ENCODE assay signal across 9 mouse cellular contexts in genomic region chr5:113490467-113491260, GRCm38 (mm10). TPM values are rescaled to one million over a fixed set of nuclear protein-coding genes. Genes with fewer than 3 reads are reported as not detected.
DNase-seq lines count a peak whose midpoint lies in the region; ATAC-seq and TF ChIP-seq lines count a peak whose summit lies in the region.
"Had no signal": no experiment of that assay in that cellular context is flagged by ENCODE, and none has a peak within 500 bp of the region (broad histone marks: within the 10 kb centered on the region; RNA-seq: fewer than 3 reads in every experiment).

No protein-coding gene starts in this region.

- no peaks in the 10 kb centered on the region for H3K9me3 ChIP-seq in lung, embryonic 14.5 days (ENCODE audit: low read depth, low read length)
- H3K9me3 ChIP-seq in lung, postnatal 0 days (ENCODE audit: low read length), result no peaks in the 10 kb centered on the region

- H3K27ac ChIP-seq in lung, embryonic 14.5 days (ENCODE audit: low read depth), result peak overlapping the region; percentile 58; the same call in 1 of the 2 replicates
- H3K27ac ChIP-seq in lung, postnatal 0 days (ENCODE audit: low read length), result no peak overlapping the region
- H3K27ac ChIP-seq: macrophage had no signal

- H3K27me3 ChIP-seq in lung, embryonic 14.5 days (ENCODE audit: insufficient read depth, low read length), result peaks cover 22% of the 10 kb centered on the region
- H3K27me3 ChIP-seq in lung, postnatal 0 days (replicated peaks; ENCODE audit: insufficient read depth, low read length), result no peaks in the 10 kb centered on the region; the same call in 1 of the 2 replicates

- H3K9ac ChIP-seq in lung, embryonic 14.5 days, result peak overlapping the region; percentile 70
- H3K9ac ChIP-seq in lung, postnatal 0 days (replicated peaks; ENCODE audit: low read depth), result 0 out of 2 replicates have a peak overlapping the region, but pooled peaks have one; percentile 3

- DNase-seq in lung, embryonic 14.5 days, result peak; percentile 78
- DNase-seq in lung, adult 18-20 months, result no peak
- DNase-seq in cerebellum, postnatal 14 days, result peak; percentile 84 to 89
- peak; percentile 54 to 66 for DNase-seq in frontal cortex, postnatal 36 days (ENCODE audit: low spot score in 2 of 2)
- DNase-seq in kidney, postnatal 14 days, result peak; percentile 32
- peak; percentile 15 for DNase-seq in lung, postnatal 0 days (ENCODE audit: low spot score)
- DNase-seq in right cerebral cortex, postnatal 14 days, result peak; percentile 69

- WGBS in lung, embryonic 14.5 days, result under 1% methylated on average over 61 of the region's 63 CpGs
- under 1% methylated on average over 54 of the region's 63 CpGs for WGBS in lung, postnatal 0 days

- H3K4me2 ChIP-seq in lung, embryonic 14.5 days, result peak overlapping the region; percentile 82
- peak overlapping the region; percentile 58 for H3K4me2 ChIP-seq in lung, postnatal 0 days (replicated peaks; ENCODE audit: low read depth, low read length)

- no peak for TF ChIP-seq EP300 in lung, postnatal 0 days (IDR thresholded peaks at IDR 0.05)

- H3K4me3 ChIP-seq in lung, embryonic 14.5 days (ENCODE audit: low read depth, low read length), result peak overlapping the region; percentile 52
- H3K4me3 ChIP-seq in lung, postnatal 0 days (ENCODE audit: low read depth, low read length), result peak overlapping the region; percentile 33

- peak; percentile 90 for ATAC-seq in lung, embryonic 14.5 days (ENCODE audit: insufficient read depth)
- ATAC-seq in lung, postnatal 0 days, result peak; percentile 66
- ATAC-seq in CD4-positive, CD25-positive, alpha-beta regulatory T cell, adult 4 months, result no peak

- no peaks in the 10 kb centered on the region for H3K36me3 ChIP-seq in lung, embryonic 14.5 days (ENCODE audit: insufficient read depth)
- no peaks in the 10 kb centered on the region for H3K36me3 ChIP-seq in lung, postnatal 0 days (ENCODE audit: insufficient read depth, low read length)

- no peaks in the 10 kb centered on the region; the same call in none of the 2 replicates for H3K4me1 ChIP-seq in lung, embryonic 14.5 days (ENCODE audit: insufficient read depth)
- no peaks in the 10 kb centered on the region for H3K4me1 ChIP-seq in lung, postnatal 0 days (ENCODE audit: insufficient read depth, low read depth, low read length)

- TF ChIP-seq CTCF in lung, embryonic 14.5 days (IDR thresholded peaks at IDR 0.05; ENCODE audit: low read depth), result no peak
- no peak for TF ChIP-seq CTCF in lung, postnatal 0 days (IDR thresholded peaks at IDR 0.05)

RNA-seq across cellular contexts. Expression of gene Wscd2, which starts 0.5 kb away (rescaled TPM):
- 5.9 and 6.4 TPM in 2 replicates for polyA plus RNA-seq in lung, embryonic 14.5 days (2014; fragmentation: Nextera tagmentation; extraction: Ambion mirVana)
- 2.5 and 2.7 TPM in 2 replicates for polyA plus RNA-seq in lung, postnatal 0 days (2015; fragmentation: Nextera tagmentation; extraction: Ambion mirVana)
- polyA plus RNA-seq in CD4-positive, CD25-positive, alpha-beta regulatory T cell, adult 4 months (2017; shearing (Covaris generic)), result 1 to 10 TPM; 1.4 to 1.5 TPM
- polyA plus RNA-seq: macrophage had no signal

Comparison
In these comparisons a context has a peak if more than half of its experiments do, and no peak if none do; other contexts are left out.
1. DNase-seq: peak in lung, embryonic 14.5 days (single experiment), cerebellum, postnatal 14 days (2 of 2), frontal cortex, postnatal 36 days (2 of 2), kidney, postnatal 14 days (single experiment), lung, postnatal 0 days (single experiment) and right cerebral cortex, postnatal 14 days (single experiment); none in lung, adult 18-20 months (0 of 2).